Mouse (Mus musculus) hindlimb bud, embryonic 11.5 days (tissue): ENCODE data around the gene Taldo1.

Experiments
- DNase-seq: peaks from one replicate; pipeline ENCODE4 v3.0.0-alpha.2; 2012; ENCODE audit warnings: low read depth, low spot score; ENCODE audit errors: extremely low spot score

Gene Taldo1

GRCm38 (mm10) chr7:141420030-141420702 is 28.2 kb downstream of the Taldo1 start:
- DNase-seq: no peak

- DNase-seq: no peak
Observed at GRCm38 (mm10) chr7:141423811-141424210, 31.8 kb downstream of the Taldo1 start.

GRCm38 (mm10) chr7:141426948-141427730 is 35.1 kb downstream of the Taldo1 start:
- DNase-seq: no peak

- DNase-seq: no peak
Observed at GRCm38 (mm10) chr7:141428701-141429100, 36.7 kb downstream of the Taldo1 start.

GRCm38 (mm10) chr7:141429310-141429709 is 37.3 kb downstream of the Taldo1 start, which contains the start of gene Cend1:
Gene Cend1, minus strand, starts transcription at chr7:141429491.
- no peak for DNase-seq

- no peak for DNase-seq
Observed at GRCm38 (mm10) chr7:141429840-141430584, 38.0 kb downstream of the Taldo1 start.

- DNase-seq: no peak
Observed at GRCm38 (mm10) chr7:141430585-141431240, 38.7 kb downstream of the Taldo1 start.

DNA sequence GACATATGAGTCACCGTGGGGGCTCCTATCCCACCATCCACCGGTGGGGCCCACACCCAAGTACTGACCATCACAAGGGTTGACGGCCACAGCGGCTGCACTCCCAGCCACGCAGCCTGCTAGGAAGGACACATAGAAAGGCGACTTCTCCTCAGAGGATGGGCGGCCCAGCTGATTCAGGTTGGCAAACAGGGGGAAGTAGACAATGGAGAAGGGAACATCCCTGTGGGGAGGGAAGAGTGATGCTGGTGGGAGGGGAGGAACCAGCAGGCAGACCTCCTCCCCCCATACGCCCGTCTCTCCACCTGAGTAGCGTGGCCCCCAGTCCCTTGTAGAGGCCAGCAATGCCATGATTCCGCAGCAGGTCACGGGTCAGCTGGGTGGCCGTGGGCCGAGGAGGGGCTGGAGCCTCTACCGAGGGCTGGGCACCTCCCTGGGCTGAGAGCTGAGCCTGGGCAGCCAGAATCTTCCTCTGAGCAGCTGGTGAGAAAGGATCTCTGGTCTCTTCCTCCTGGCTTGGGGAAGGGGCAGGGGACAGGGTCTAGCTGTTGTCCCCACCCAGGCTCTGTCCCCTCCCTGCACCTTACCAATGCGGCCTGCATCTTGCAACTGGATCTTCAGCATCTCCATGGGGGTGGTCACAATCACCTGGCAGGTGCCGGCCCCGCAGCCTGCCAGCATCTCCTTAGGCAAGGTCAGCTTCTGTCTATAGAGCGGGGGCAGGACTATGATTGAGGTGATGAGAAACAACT is 39.6 kb downstream of the Taldo1 start:
- no peak for DNase-seq

GRCm38 (mm10) chr7:141432186-141432611 is 40.2 kb downstream of the Taldo1 start:
- no peak for DNase-seq

GRCm38 (mm10) chr7:141432741-141433516 is 40.9 kb downstream of the Taldo1 start:
- no peak for DNase-seq

GRCm38 (mm10) chr7:141433517-141434400 is 41.8 kb downstream of the Taldo1 start:
- no peak for DNase-seq

DNA sequence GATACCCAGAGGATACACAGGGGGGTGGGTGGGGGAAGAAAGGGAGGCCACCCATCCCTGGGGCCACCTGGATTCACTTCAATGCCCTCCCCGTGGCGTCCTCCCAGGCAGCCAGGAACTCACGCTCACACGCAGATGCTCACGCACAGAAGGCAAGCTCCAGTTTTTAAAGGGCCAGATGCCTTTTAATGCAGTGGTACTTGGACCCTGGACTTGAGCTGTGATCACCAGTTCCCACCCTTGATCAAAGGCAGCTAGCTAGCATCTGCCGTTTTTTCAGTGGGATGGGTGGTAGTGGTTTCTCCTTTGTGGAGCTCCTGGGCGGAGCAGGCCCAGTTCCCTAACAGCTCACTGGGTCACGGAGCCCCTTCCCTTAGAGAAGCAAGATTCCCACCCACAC is 42.5 kb downstream of the Taldo1 start:
- DNase-seq: no peak

DNA sequence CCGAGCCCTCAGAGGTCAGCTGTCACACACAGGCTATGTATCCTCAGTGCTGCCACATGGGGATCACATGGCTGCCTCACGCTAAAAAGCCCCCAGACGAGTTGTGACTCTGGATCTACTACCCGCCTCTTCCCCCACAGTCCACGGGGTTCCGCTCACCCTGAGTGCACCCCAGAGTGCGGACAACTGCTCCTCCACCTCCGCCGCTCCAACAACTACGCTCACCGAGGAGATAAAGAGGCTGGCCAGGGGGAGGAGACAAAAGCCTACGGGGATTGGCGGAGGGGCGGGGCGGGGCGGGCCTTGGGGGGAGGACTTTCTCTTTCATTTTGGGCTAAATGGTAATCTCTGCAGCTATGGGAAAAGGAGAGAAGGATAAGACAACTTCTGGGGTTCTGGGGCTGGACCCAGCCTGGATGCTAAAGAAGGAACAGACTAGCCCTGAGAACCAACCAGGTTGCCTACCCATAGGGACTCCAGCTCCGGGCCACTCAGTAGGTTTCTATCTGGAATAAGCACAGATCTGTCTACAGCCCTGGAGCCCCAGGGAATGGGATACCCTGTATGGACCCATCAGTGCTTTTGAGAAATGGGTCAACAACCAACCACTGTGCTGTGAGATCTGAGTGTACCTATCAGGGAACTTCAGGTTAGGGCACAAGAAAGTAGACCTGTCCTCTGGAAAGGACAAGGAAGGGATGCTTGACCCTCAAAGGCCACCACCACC is 43.3 kb downstream of the Taldo1 start:
- DNase-seq: no peak

DNA sequence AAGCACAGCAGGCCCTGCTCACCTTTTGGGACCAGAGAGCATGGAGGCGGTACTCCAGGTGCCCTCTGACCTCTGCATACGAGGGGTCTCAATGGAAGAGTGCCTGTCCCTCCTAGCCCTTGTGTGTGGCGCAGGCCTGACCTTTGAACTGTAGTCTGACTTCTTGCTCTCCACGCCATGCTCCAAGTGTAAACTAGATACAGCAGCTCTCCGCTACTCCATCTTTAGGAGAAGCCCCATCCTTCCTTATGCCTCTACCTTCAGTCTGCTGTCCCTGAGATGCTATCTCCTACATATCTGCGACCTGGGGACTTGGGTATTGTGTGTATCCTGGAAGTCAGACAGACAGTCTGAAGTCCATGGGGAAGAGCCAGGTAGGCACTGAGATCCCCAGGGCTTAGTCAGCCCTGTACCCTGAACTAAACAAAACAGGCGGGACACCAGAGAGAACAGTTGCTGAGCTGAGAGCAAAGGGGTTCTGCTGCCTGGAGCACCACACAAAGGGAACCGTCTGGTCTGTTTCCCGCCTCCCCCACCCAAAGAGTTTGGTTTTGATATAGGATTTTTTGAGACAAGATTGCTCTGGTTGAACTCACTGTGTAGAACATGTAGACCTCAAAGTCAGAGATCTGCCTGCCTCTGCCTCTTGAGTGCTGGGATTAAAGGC is 44.0 kb downstream of the Taldo1 start:
- DNase-seq: no peak

DNA sequence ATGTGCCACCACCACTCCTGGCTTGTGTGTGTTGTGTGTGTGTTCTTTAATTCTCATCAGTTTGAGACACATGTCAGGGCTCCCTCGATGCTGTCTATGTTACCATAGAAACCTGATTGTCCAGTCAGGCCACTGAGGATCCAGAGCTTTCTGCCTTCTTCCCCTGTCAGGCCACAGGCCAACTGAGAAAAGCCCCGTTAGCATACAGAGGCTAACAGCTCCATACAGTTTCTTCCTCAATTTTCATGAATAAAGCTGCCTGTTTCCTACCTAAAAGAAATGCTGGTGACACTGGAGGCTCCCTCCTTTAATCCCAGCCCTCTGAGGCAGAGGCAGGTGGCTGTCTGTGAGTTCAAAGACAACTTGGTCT is 44.5 kb downstream of the Taldo1 start:
- DNase-seq: no peak

DNA sequence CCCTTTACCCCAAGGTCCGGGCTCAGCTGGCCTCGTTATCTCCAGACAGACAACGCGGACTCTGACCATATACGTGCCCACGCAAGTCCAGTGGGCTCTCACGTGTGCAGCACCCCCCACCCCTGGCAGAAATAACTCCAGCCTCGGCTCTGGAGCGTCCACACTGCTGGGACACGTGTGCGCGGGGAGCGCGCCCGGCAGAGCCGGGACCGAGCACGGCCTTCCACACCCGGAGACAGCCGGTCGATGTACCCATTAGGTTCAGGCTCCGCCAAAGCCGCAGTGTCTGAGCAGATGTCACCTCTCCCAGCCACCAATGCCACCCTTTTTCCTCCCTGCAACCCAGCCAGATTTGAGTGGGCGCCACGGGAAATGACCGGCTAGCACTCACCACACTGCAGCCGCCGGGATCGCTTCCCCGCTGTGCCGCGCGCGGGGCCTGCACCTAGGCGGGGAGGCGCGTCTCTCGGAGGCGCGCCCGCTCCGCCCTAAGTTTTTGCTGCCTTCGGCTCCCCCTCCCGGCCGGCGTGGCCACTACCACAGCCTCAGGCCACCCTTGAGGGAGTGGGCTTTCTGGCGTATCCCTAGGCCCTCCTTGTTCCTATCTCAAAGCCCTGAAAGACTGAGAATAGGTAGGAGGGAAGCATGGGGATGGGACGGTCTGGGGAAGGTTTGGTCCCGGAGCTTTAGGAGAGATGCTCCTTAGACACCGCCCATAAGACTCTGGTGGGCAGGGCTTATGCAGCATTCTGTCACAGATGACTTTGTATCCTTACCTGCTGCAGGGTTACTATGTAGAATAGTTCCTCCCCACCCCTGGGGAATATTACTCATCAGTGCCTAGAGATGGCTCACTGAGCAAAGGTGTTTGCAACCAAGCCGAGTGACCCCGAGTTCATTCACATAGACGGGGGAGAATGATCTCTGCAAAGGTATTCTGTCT is 45.5 kb downstream of the Taldo1 start, which contains the start of gene Slc25a22:
Gene Slc25a22, minus strand, starts transcription at position 715 of the 943 bp plus-strand sequence.
- no peak for DNase-seq
